Mouse (Mus musculus): ENCODE measurements around the gene Olfr1387. TPM values are rescaled to one million over a fixed set of nuclear protein-coding genes. Genes with fewer than 3 reads are reported as not detected.

Gene Olfr1387
- polyA plus RNA-seq (2012; rRNA removed), result not detected in 2 replicates

DNA sequence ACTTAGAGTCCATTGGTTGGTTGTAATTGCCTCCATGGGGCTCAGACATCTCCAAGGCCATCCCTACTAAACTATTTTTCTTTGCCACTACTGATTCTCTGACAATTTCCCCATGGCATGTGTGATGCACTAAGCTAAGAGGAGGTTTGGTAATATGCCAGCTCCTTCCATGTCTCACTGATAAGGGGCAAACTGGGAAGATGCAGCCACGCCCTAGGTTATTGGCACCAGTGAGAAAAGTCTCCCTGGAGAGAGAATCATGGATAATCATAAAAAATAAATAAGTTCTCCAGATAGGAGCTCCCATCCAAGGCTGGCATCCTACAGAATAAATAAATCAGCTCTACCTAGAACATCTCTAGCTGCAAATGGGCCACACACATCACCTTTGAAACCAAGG lies at the start of gene Olfr1387:
Olfr1387 (plus strand) TSS at position 301 of the 400 bp plus-strand sequence.

GRCm38 (mm10) chr11:49422767-49423166 lies 32.4 kb upstream of the Olfr1387 start, which contains the start of gene Olfr1389:
Olfr1389 (plus strand) TSS chr11:49423067.

GRCm38 (mm10) chr11:49436411-49436810 lies 18.7 kb upstream of the Olfr1387 start, which contains the start of gene Olfr1388:
Olfr1388 (plus strand) TSS chr11:49436624.

DNA sequence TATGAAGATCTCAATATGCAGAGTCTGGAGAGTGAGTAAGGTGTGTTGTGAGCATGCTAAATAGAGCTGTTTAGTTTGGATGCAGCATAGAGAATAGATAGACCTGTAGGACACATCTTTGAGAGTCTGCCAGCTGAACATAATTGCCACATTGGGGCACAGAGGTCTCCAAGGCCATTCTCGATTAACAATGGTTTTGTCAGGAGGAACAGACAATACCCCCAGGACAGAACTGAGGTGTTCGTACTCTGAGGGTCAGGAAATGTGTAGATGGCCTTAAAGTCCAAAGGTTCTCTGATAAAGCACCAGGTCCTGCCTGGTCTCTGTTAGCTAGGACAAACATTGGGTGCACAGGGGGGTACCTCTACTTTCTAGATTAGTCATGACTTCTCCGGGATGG lies 9.6 kb downstream of the Olfr1387 start, which contains the start of gene Olfr1386:
Olfr1386 (plus strand) TSS at position 301 of the 400 bp plus-strand sequence.

GRCm38 (mm10) chr11:49488770-49489169 lies 33.6 kb downstream of the Olfr1387 start, which contains the start of gene Olfr1385:
Olfr1385 (plus strand) TSS chr11:49489070.

Other genes starting within 250 kb of the Olfr1387 start
- gene Mgat1, start 211.2 kb upstream of the Olfr1387 start, polyA plus RNA-seq (2012; rRNA removed), result 52.4 and 55.8 TPM in 2 replicates
- gene Olfr1393, start 177.0 kb upstream of the Olfr1387 start, polyA plus RNA-seq (2012; rRNA removed), result 0.09 and 0.22 TPM in 2 replicates
- 0.08 and 0.23 TPM in 2 replicates for gene Olfr1392, start 170.1 kb upstream of the Olfr1387 start, polyA plus RNA-seq (2012; rRNA removed)
- gene Olfr10, start 150.6 kb upstream of the Olfr1387 start, polyA plus RNA-seq (2012; rRNA removed), result not detected in 2 replicates
- gene Olfr1391, start 132.6 kb upstream of the Olfr1387 start, polyA plus RNA-seq (2012; rRNA removed), result not detected in 2 replicates
- not detected in 2 replicates for gene Olfr1390, start 120.2 kb upstream of the Olfr1387 start, polyA plus RNA-seq (2012; rRNA removed)
- gene Olfr1389, start 32.3 kb upstream of the Olfr1387 start, polyA plus RNA-seq (2012; rRNA removed), result 0.03 TPM in 1 of 2 replicates, not detected in the other
- 0.15 and 0.16 TPM in 2 replicates for gene Olfr1388, start 18.7 kb upstream of the Olfr1387 start, polyA plus RNA-seq (2012; rRNA removed)
- gene Olfr1386, start 9.7 kb downstream of the Olfr1387 start, polyA plus RNA-seq (2012; rRNA removed), result not detected in 2 replicates
- gene Olfr1385, start 33.7 kb downstream of the Olfr1387 start, polyA plus RNA-seq (2012; rRNA removed), result not detected in 2 replicates
- gene Olfr1384, start 51.4 kb downstream of the Olfr1387 start, polyA plus RNA-seq (2012; rRNA removed), result not detected in 2 replicates
- not detected in 2 replicates for gene Olfr1383, start 64.3 kb downstream of the Olfr1387 start, polyA plus RNA-seq (2012; rRNA removed)
- gene Olfr1382, start 72.9 kb downstream of the Olfr1387 start, polyA plus RNA-seq (2012; rRNA removed), result not detected in 2 replicates
- gene Olfr1381, start 88.1 kb downstream of the Olfr1387 start, polyA plus RNA-seq (2012; rRNA removed), result not detected in 2 replicates
- gene Olfr1380, start 101.5 kb downstream of the Olfr1387 start, polyA plus RNA-seq (2012; rRNA removed), result not detected in 2 replicates
- 1.7 and 2.0 TPM in 2 replicates for gene Flt4, start 153.9 kb downstream of the Olfr1387 start, polyA plus RNA-seq (2012; rRNA removed)
- 0.36 and 0.39 TPM in 2 replicates for gene Scgb3a1, start 208.3 kb downstream of the Olfr1387 start, polyA plus RNA-seq (2012; rRNA removed)

All from central nervous system, embryonic 18 days (tissue).